Mouse (Mus musculus): ENCODE results near the gene Olfr195.
"Not testable (repeated sequence)": the region's sequence is repeated elsewhere in the genome, so short reads cannot be mapped to it uniquely, and the experiment has no call there.

Olfr195 gene

GRCm38 (mm10) chr16:59146746-59147145, at the start of gene Olfr195:
Olfr195 (plus strand) TSS chr16:59147046.
- DNase-seq (ENCODE audit: extremely low read depth, low read depth, low spot score), result no peak

- DNase-seq (ENCODE audit: extremely low read depth, low read depth, low spot score), result no peak
Observed at GRCm38 (mm10) chr16:59105312-59105711, 41.5 kb upstream of the Olfr195 start.

GRCm38 (mm10) chr16:59108522-59108921, 38.3 kb upstream of the Olfr195 start:
- not testable (repeated sequence) for DNase-seq (ENCODE audit: extremely low read depth, low read depth, low spot score)

GRCm38 (mm10) chr16:59111781-59112180, 35.1 kb upstream of the Olfr195 start, which contains the start of gene Olfr193:
Olfr193 (minus strand) TSS chr16:59111881.
- DNase-seq (ENCODE audit: extremely low read depth, low read depth, low spot score), result no peak

GRCm38 (mm10) chr16:59120969-59121368, 25.9 kb upstream of the Olfr195 start, which contains the start of gene Olfr194:
Olfr194 (minus strand) TSS chr16:59121069.
- DNase-seq (ENCODE audit: extremely low read depth, low read depth, low spot score), result no peak

- DNase-seq (ENCODE audit: extremely low read depth, low read depth, low spot score), result no peak
Observed at GRCm38 (mm10) chr16:59130740-59131139, 16.1 kb upstream of the Olfr195 start.

GRCm38 (mm10) chr16:59141105-59141504, 5.7 kb upstream of the Olfr195 start:
- DNase-seq (ENCODE audit: extremely low read depth, low read depth, low spot score), result no peak

GRCm38 (mm10) chr16:59151996-59152395, 5.2 kb downstream of the Olfr195 start:
- no peak for DNase-seq (ENCODE audit: extremely low read depth, low read depth, low spot score)

GRCm38 (mm10) chr16:59170354-59170753, 23.5 kb downstream of the Olfr195 start, which contains the start of gene Olfr196:
Olfr196 (minus strand) TSS chr16:59170454.
- no peak for DNase-seq (ENCODE audit: extremely low read depth, low read depth, low spot score)
